Mouse (Mus musculus) cerebellum, adult 2 months (tissue): ENCODE data around the gene Fam120a. TPM values are rescaled to one million over a fixed set of nuclear protein-coding genes. Genes with fewer than 3 reads are reported as not detected.

Experiments
- DNase-seq, 2 experiments: peaks; one replicate each; pipeline ENCODE4 v3.0.0; 2021
- H3K27ac ChIP-seq: fragments of 200-500 bp; 2 replicates; pipeline ENCODE4 v1.5.1; 2012; ENCODE audit warnings: low read length, control low read depth, inconsistent platforms; ENCODE audit not compliant: insufficient read depth
- H3K27me3 ChIP-seq: fragments of 200-500 bp; 2 replicates; pipeline ENCODE4 v1.6.1; 2012; ENCODE audit warnings: inconsistent platforms, mild to moderate bottlenecking, low read length, moderate library complexity; ENCODE audit not compliant: control insufficient read depth, insufficient read depth
- H3K4me1 ChIP-seq: fragments of 200-500 bp; 2 replicates; pipeline ENCODE4 v1.6.1; 2011; ENCODE audit warnings: low read length; ENCODE audit not compliant: control insufficient read depth, insufficient read depth
- H3K4me3 ChIP-seq: fragments of 200-500 bp; replicated peaks from 2 replicates; pipeline ENCODE3; 2011; ENCODE audit warnings: mild to moderate bottlenecking, low read depth, low read length, control low read depth; ENCODE audit not compliant: insufficient read depth
- CTCF ChIP-seq: fragments of 200-500 bp; IDR thresholded peaks from 2 replicates; pipeline ENCODE4 v1.5.1; 2011; ENCODE audit warnings: low read depth, mild to moderate bottlenecking, control low read depth, low read length, moderate library complexity, borderline replicate concordance; ENCODE audit not compliant: insufficient read depth
- POLR2A ChIP-seq: fragments of 200-500 bp; IDR thresholded peaks from 2 replicates; pipeline ENCODE4 v1.6.1; 2011; ENCODE audit warnings: low read length, control low read depth, borderline replicate concordance; ENCODE audit not compliant: insufficient read depth
- WGBS: fragments of 180-500 bp; shearing (Covaris S2); methylation state at CpG from one replicate; pipeline ENCODE4 v1.1.7; 2018; 5-methylcytosine and 5-hydroxymethylcytosine counted together
- polyA plus RNA-seq: library from polyadenylated mRNA; depleted of rRNA; stranded (reverse); fragments of >200 nt; gene quantifications from 2 replicates; pipeline ENCODE4 v1.2.3, GENCODE M21; 2012

Fam120a gene
- polyA plus RNA-seq, 1 experiment = 64.4 TPM

DNA sequence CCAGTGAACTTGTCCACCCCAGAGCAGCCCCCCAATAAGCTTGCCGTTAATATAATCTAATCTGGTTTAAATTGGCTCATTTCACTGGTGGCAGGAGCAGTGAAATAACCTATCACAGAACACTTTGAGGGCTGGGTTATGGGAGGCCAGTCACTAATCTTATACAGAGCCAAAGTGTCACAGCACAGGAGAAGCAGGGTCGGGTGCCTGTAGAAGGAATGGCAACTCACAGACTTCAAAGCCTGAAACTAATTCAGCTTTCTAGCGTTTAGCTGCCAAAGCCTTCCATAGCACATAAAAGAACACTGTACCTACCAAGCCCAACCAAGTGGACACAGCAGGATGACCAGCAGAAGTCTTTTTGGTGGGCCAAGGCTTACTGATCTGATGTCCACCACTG lies 26.0 kb downstream of the Fam120a start:
- H3K4me1 ChIP-seq = peaks cover 4% of the 10 kb centered on the region; the same call in 1 of the 2 replicates
- 63% methylated on average over 3 of the region's 3 CpGs for WGBS
- no peak overlapping the region for H3K27ac ChIP-seq
- no peaks in the 10 kb centered on the region for H3K27me3 ChIP-seq
- no peak for TF ChIP-seq POLR2A
- TF ChIP-seq CTCF = no peak
- no peak overlapping the region for H3K4me3 ChIP-seq
- DNase-seq = no peak

DNA sequence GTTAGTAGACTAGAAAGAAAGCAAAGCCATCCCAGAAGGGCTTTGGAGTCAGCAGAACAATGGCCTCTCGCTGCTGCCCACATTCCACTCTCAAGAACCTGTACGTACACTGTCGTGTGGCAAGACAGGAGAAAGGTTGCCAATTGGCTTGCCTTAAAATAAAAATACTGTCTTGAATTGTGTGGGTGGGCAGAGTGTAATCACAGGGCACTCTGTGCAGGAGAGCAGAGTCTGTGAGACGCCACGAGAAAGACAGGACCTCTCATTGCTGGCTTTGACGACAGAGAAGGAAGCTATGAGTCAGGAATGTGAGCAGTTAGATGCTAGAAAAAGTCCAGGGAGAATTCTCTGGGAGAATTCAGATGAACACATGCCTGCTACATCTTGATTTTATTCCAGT lies 33.2 kb downstream of the Fam120a start:
- H3K4me1 ChIP-seq = peaks cover 18% of the 10 kb centered on the region
- TF ChIP-seq POLR2A = no peak
- no peak for TF ChIP-seq CTCF
- H3K4me3 ChIP-seq = no peak overlapping the region
- 45% methylated on average over 6 of the region's 6 CpGs for WGBS
- no peak for DNase-seq
- no peak overlapping the region for H3K27ac ChIP-seq
- no peaks in the 10 kb centered on the region for H3K27me3 ChIP-seq

DNA sequence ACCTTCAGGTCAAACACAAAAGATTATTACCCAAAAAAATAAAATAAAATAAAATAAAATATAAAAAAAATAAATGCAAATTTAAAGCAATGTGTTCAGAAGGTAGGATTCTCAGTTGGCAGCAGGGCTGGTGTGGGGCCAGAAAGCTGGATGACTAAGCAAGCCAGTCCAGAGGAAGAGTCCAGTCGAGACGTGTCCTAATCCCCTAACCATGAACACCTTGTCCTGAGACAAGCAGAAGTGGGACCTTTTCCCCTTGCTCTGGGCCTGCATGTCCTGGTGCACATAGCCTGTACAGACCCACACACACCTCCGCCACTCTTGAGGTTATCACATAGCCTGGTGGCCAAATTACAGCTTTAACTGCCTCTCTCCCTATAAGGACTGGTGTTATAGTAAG lies 35.1 kb downstream of the Fam120a start:
- TF ChIP-seq CTCF (no peak), POLR2A (no peak)
- Histone ChIP-seq H3K4me1 (peaks cover 18% of the 10 kb centered on the region), H3K27ac (no peak overlapping the region), H3K4me3 (no peak overlapping the region), H3K27me3 (no peaks in the 10 kb centered on the region)
- WGBS = 45% methylated on average over 3 of the region's 3 CpGs
- DNase-seq = no peak

DNA sequence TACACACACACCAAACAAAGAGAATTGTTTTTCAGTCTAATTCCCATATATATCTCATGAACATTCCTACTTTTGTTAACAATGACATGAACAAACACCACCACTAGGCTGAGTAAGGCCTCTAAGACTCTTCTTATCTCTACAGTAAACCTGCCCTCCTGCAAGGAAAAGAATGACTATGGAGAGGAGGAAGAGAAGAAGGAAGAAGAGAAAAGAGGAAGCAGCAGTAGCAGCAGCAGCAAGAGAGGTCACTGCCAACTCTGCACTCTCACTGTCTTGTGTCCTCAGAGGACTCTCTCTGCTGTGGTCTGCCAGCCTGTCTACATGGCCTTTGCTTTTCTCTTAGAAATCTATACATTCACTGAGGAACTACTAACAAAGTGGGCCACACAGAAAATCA lies 36.1 kb downstream of the Fam120a start:
- no peak for DNase-seq
- H3K4me3 ChIP-seq = no peak overlapping the region
- H3K4me1 ChIP-seq = peaks cover 18% of the 10 kb centered on the region
- TF ChIP-seq CTCF = no peak
- no peaks in the 10 kb centered on the region for H3K27me3 ChIP-seq
- no peak overlapping the region for H3K27ac ChIP-seq

DNA sequence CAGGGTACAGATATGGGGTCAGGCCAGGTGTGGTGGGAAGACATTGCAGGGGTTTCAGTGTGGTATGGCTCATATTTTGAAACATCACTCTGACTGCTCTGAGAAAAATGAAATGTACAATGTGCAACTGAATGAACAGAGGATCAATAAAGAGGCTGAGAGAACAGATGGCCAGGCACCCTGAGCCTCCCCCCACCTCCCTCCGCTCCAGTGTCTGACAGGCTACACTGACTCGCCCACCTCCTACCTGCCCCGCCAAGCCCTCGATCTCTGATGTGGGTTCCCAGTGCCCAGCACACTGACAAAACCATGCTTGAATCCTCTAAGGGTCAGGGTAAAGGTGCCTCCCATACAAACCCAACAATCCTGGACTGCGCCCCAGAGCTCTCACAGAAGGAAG lies 36.6 kb downstream of the Fam120a start:
- Histone ChIP-seq H3K27ac (no peak overlapping the region), H3K4me3 (no peak overlapping the region), H3K27me3 (no peaks in the 10 kb centered on the region), H3K4me1 (peaks cover 18% of the 10 kb centered on the region)
- WGBS = 37% methylated on average over 5 of the region's 5 CpGs
- TF ChIP-seq POLR2A (no peak), CTCF (no peak)
- no peak for DNase-seq

DNA sequence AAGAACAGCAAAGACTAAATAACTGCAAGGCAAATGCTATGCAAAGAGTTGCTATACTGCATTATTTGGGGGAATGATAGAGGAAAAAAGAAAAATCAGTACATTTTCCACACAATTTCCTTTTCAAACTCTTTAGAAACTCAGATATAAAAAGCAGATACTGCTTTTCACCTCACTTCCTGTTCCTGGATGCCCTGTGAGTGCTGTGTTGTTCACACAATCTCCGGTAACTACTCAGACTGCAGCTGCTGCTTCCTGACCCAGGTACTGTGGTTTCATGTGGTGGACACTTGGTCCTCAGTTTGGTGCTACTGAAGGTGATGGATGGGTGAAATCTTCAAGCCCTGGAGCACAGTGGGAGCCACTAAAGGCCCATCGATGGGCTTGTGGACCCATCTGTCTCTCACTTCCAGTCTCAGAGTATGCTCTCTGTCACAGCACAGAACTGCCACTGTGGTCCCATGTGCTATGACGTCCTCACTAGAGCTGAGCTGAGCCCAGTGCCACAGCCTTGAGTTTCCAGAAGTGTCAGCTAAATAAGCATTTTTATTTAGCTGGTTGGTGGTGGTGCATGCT lies 38.2 kb downstream of the Fam120a start:
- 38% methylated on average over 3 of the region's 3 CpGs for WGBS
- DNase-seq = no peak
- Histone ChIP-seq H3K27me3 (no peaks in the 10 kb centered on the region), H3K4me3 (no peak overlapping the region), H3K27ac (no peak overlapping the region), H3K4me1 (peaks cover 13% of the 10 kb centered on the region)
- TF ChIP-seq CTCF = no peak
- no peak for TF ChIP-seq POLR2A

DNA sequence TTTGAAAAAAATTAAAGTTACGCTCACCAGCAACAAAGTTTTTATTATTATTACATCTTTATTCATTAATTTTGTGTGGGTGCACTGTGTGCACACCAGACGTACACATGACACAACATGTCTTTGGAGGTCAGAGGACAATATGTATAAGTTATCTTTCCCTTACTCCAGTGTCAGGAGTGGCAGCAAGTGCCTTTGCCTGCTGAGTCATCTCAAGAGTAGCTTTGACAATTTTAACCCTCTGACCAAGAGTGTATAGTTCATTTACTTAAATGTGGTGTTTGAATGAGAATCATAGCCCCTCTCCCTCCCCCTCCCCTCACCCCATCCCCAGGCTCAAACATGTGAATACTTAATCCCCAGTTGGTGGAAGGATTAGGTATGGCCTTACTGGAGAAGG lies 40.2 kb downstream of the Fam120a start:
- 95% methylated on average over 2 of the region's 2 CpGs for WGBS
- Histone ChIP-seq H3K27ac (no peak overlapping the region), H3K27me3 (no peaks in the 10 kb centered on the region), H3K4me3 (no peak overlapping the region), H3K4me1 (peaks cover 12% of the 10 kb centered on the region; the same call in 1 of the 2 replicates)
- no peak for DNase-seq
- no peak for TF ChIP-seq POLR2A
- no peak for TF ChIP-seq CTCF

DNA sequence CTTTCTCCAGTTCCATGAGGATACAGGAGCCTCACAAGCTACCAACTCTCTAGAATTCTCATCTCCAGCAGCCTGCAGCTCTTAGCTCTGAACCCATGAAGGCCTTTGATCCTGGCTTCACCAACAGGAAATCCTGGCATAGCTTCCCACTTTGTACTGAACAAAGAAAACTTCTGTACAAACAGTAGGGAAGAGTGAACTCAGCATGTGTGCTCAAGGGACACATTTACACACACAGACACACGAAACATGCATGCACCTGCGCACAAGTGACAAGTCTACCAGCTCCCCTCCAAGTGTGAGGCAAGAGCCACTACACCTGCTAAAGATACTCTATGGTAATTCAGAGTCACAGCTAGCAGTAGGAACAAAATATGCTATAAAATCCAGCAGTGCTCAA lies 45.1 kb downstream of the Fam120a start:
- H3K27ac ChIP-seq = no peak overlapping the region
- DNase-seq = no peak
- TF ChIP-seq POLR2A = no peak
- no peak for TF ChIP-seq CTCF
- H3K4me1 ChIP-seq = no peaks in the 10 kb centered on the region
- 79% methylated on average over 2 of the region's 2 CpGs for WGBS
- H3K4me3 ChIP-seq = no peak overlapping the region
- H3K27me3 ChIP-seq = no peaks in the 10 kb centered on the region

DNA sequence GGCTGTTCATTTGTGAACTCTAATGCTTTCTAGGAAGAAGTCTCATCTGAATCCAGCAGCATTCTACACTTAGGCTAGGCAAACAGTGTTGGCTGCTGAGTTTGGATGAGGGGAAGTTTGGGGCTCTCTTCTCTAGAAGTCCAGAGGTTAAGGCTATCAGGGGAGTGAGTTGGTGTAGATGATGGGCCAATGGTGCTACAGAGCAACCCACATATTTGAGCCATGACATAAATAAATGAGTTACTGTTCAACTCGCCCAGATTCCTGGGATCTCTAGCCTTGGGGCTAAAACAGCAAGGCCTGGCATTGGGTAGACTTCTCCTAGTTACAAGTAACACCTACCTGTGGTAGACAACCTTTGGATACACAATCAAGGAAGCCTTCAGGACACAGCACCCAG lies 46.6 kb downstream of the Fam120a start:
- H3K4me1 ChIP-seq = no peaks in the 10 kb centered on the region
- no peak overlapping the region for H3K27ac ChIP-seq
- no peaks in the 10 kb centered on the region for H3K27me3 ChIP-seq
- no peak for DNase-seq
- H3K4me3 ChIP-seq = no peak overlapping the region
- WGBS = 88% methylated on average over 1 of the region's 1 CpGs
- no peak for TF ChIP-seq CTCF
- no peak for TF ChIP-seq POLR2A
